Mouse (Mus musculus) bone marrow, adult 2 months (tissue): Measurements from ENCODE around the gene Yipf4. TPM values are rescaled to one million over a fixed set of nuclear protein-coding genes. Genes with fewer than 3 reads are reported as not detected.
A peak's percentile ranks its signal among the peaks of the same experiment; 100 is the strongest.

Experiments used
- H3K27ac ChIP-seq: fragments of 200-500 bp; 2 replicates; pipeline ENCODE4 v1.5.1; 2012; ENCODE audit warnings: low read depth, mild to moderate bottlenecking, control low read depth, inconsistent platforms, low read length; ENCODE audit not compliant: control insufficient read depth, poor library complexity, insufficient read depth
- H3K4me1 ChIP-seq: fragments of 200-500 bp; 2 replicates; pipeline ENCODE4 v1.6.1; 2011; ENCODE audit warnings: low read length; ENCODE audit not compliant: control insufficient read depth, insufficient read depth
- H3K4me3 ChIP-seq: fragments of 200-500 bp; replicated peaks from 2 replicates; pipeline ENCODE3; 2011; ENCODE audit warnings: mild to moderate bottlenecking, low read depth, low read length, control low read depth; ENCODE audit not compliant: control insufficient read depth
- CTCF ChIP-seq: fragments of 200-500 bp; IDR thresholded peaks from 2 replicates; pipeline ENCODE4 v1.5.1; 2011; ENCODE audit warnings: low read length, control low read depth; ENCODE audit not compliant: control insufficient read depth, insufficient read depth
- POLR2A ChIP-seq: fragments of 200-500 bp; IDR thresholded peaks from 2 replicates; pipeline ENCODE4 v1.6.1; 2011; ENCODE audit warnings: low read depth, mild to moderate bottlenecking, control low read depth, low read length, borderline replicate concordance; ENCODE audit not compliant: control insufficient read depth
- WGBS: fragments of 180-500 bp; shearing (Covaris S2); methylation state at CpG from one replicate; pipeline ENCODE4 v1.1.7; 2018; 5-methylcytosine and 5-hydroxymethylcytosine counted together
- polyA plus RNA-seq: library from polyadenylated mRNA; stranded (reverse); fragments of >200 nt; gene quantifications from 2 replicates; pipeline ENCODE4 v1.2.4, GENCODE M21; 2011; ENCODE audit warnings: low replicate concordance; ENCODE audit not compliant: missing spikeins, insufficient read depth, insufficient read length

Gene Yipf4
- polyA plus RNA-seq, 1 experiment: 37.1 TPM

GRCm38 (mm10) chr17:74507934-74508333 lies 18.6 kb downstream of the Yipf4 start:
- no peak overlapping the region for H3K4me3 ChIP-seq
- WGBS: 47% methylated on average over 2 of the region's 2 CpGs
- H3K4me1 ChIP-seq: no peaks in the 10 kb centered on the region
- TF ChIP-seq POLR2A (no peak), CTCF (no peak)
- H3K27ac ChIP-seq: no peak overlapping the region

- Histone ChIP-seq H3K4me3 (no peak overlapping the region), H3K4me1 (no peaks in the 10 kb centered on the region), H3K27ac (no peak overlapping the region)
- no peak for TF ChIP-seq POLR2A
- TF ChIP-seq CTCF: no peak
- WGBS: 9% methylated on average over 3 of the region's 3 CpGs
These were observed 19.3 kb downstream of the Yipf4 start for GRCm38 (mm10) chr17:74508600-74508999.

GRCm38 (mm10) chr17:74512308-74512707 lies 23.0 kb downstream of the Yipf4 start:
- no peak overlapping the region for H3K27ac ChIP-seq
- H3K4me3 ChIP-seq: no peak overlapping the region
- H3K4me1 ChIP-seq: no peaks in the 10 kb centered on the region
- 43% methylated on average over 2 of the region's 2 CpGs for WGBS
- TF ChIP-seq POLR2A (no peak), CTCF (no peak)

GRCm38 (mm10) chr17:74522797-74523723 lies 33.8 kb downstream of the Yipf4 start:
- Histone ChIP-seq H3K27ac (peak overlapping the region; percentile 10; the same call in 1 of the 2 replicates), H3K4me1 (no peaks in the 10 kb centered on the region), H3K4me3 (no peak overlapping the region)
- TF ChIP-seq POLR2A (no peak), CTCF (no peak)
- WGBS: 58% methylated on average over 8 of the region's 8 CpGs

GRCm38 (mm10) chr17:74526117-74526516 lies 36.8 kb downstream of the Yipf4 start:
- 77% methylated on average over 2 of the region's 2 CpGs for WGBS
- Histone ChIP-seq H3K4me1 (no peaks in the 10 kb centered on the region; the same call in 1 of the 2 replicates), H3K4me3 (no peak overlapping the region), H3K27ac (no peak overlapping the region)
- no peak for TF ChIP-seq POLR2A

GRCm38 (mm10) chr17:74526806-74527653 lies 37.7 kb downstream of the Yipf4 start:
- Histone ChIP-seq H3K4me1 (no peaks in the 10 kb centered on the region; the same call in 1 of the 2 replicates), H3K27ac (peak overlapping the region; percentile 90; the same call in 1 of the 2 replicates), H3K4me3 (no peak overlapping the region)
- 51% methylated on average over 9 of the region's 9 CpGs for WGBS
- TF ChIP-seq POLR2A (no peak), CTCF (no peak)

GRCm38 (mm10) chr17:74527729-74528607 lies 38.7 kb downstream of the Yipf4 start, which contains the start of gene Birc6:
Gene Birc6, plus strand, starts transcription at chr17:74528295.
- H3K4me3 ChIP-seq: peak within 1 kb of the TSS; percentile 92
- WGBS: under 1% methylated on average over 71 of the region's 71 CpGs
- TF ChIP-seq POLR2A (peak; percentile 91), CTCF (0 out of 2 replicates have a peak, but pooled peaks have one; percentile 1)
- H3K4me1 ChIP-seq: no peaks in the 10 kb centered on the region; the same call in 1 of the 2 replicates
- peak within 1 kb of the TSS; percentile 96 for H3K27ac ChIP-seq
